Mouse (Mus musculus): ENCODE measurements around the gene Acmsd.

DNA sequence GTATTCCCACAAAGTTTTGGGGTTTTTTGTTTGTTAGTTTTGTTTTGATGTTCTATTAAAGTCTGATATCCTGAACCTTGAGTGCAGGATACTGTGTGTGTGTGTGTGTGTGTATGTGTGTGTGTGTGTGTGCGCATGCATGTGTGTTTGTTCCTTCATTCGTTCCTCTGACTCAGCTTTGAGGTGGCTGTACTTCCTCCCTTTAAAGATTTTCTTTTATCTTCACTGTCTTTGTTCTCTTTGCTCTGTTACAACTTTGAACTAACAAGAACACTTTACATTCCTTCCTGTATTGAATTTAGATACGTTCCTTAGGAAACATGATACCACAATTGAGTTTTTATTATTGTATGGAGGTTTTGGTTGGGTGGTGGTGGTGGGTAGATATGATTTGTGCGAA, 67.1 kb downstream of the Acmsd start:
- no peak for TF ChIP-seq CTCF (IDR thresholded peaks at IDR 0.05)
- no peak for TF ChIP-seq EP300 (IDR thresholded peaks at IDR 0.05)

Measured in lung, postnatal 0 days (tissue).